Mouse (Mus musculus): ENCODE measurements around the gene Prr5. TPM values are rescaled to one million over a fixed set of nuclear protein-coding genes. Genes with fewer than 3 reads are reported as not detected.

The Prr5 gene
- total RNA-seq, 1 experiment from 2014 or later, result 6.3 TPM

- no peak for ATAC-seq (replicated peaks; ENCODE audit: low read depth, poor library complexity, severe bottlenecking)
These were observed 72.2 kb downstream of the Prr5 start for GRCm38 (mm10) chr15:84741573-84741972.

- ATAC-seq (replicated peaks; ENCODE audit: low read depth, poor library complexity, severe bottlenecking), result no peak
These were observed 73.9 kb downstream of the Prr5 start for GRCm38 (mm10) chr15:84743347-84743746.

GRCm38 (mm10) chr15:84744308-84744707 is 74.9 kb downstream of the Prr5 start:
- ATAC-seq (replicated peaks; ENCODE audit: low read depth, poor library complexity, severe bottlenecking), result no peak

- ATAC-seq (replicated peaks; ENCODE audit: low read depth, poor library complexity, severe bottlenecking), result no peak
These were observed 76.4 kb downstream of the Prr5 start for GRCm38 (mm10) chr15:84745831-84746230.

Other genes starting within 250 kb of the Prr5 start
- gene Shisal1, start 222.5 kb upstream of the Prr5 start, total RNA-seq (2017), result not detected in 2 replicates
- 3.3 and 3.7 TPM in 2 replicates for gene Rtl6, start 111.8 kb upstream of the Prr5 start, total RNA-seq (2017)
- gene Arhgap8, start 50.4 kb downstream of the Prr5 start, total RNA-seq (2017), result not detected in 2 replicates
- gene Phf21b, start 186.4 kb downstream of the Prr5 start, total RNA-seq (2017), result 5.3 TPM in 1 of 2 replicates, not detected in the other

Measured in common myeloid progenitor, adult 5-6 weeks (primary cell).